Mouse (Mus musculus): ENCODE data around the gene Hscb. TPM values are rescaled to one million over a fixed set of nuclear protein-coding genes. Genes with fewer than 3 reads are reported as not detected.
"Not testable (repeated sequence)": the region's sequence is repeated elsewhere in the genome, so short reads cannot be mapped to it uniquely, and the experiment has no call there.

Gene Hscb
- polyA plus RNA-seq (2014; fragmentation: Nextera tagmentation; extraction: Ambion mirVana), result 8.1 and 8.9 TPM in 2 replicates

GRCm38 (mm10) chr5:110839678-110840365 lies at the start of gene Hscb, which contains the start of gene Chek2:
Hscb (minus strand) TSS chr5:110839777.
Chek2 (plus strand) TSS chr5:110839979.
- Histone ChIP-seq H3K4me2 (ENCODE audit: low read length) (peak within 1 kb of the TSS; percentile 71), H3K27ac (replicated peaks; ENCODE audit: low read depth, low read length) (peak within 1 kb of the TSS; percentile 72), H3K9ac (replicated peaks; ENCODE audit: low read length) (peak within 1 kb of the TSS; percentile 65), H3K4me1 (ENCODE audit: control insufficient read depth, insufficient read depth, low read length) (peaks cover 4% of the 10 kb centered on the region; the same call in 1 of the 2 replicates), H3K9me3 (ENCODE audit: control insufficient read depth, low read length) (no peaks in the 10 kb centered on the region), H3K27me3 (ENCODE audit: control insufficient read depth, insufficient read depth, low read length) (no peaks in the 10 kb centered on the region), H3K4me3 (replicated peaks; ENCODE audit: low read depth, low read length) (peak within 1 kb of the TSS; percentile 71), H3K36me3 (ENCODE audit: control insufficient read depth, insufficient read depth, low read length) (no peaks in the 10 kb centered on the region)
- ATAC-seq (ENCODE audit: low FRiP score, low TSS enrichment) (peak; percentile 97), DNase-seq (peak; percentile 98)
- WGBS, result under 1% methylated on average over 41 of the region's 41 CpGs

GRCm38 (mm10) chr5:110888596-110888995 lies 49.0 kb upstream of the Hscb start:
- 59% methylated on average over 4 of the region's 4 CpGs for WGBS
- no peak overlapping the region for H3K4me2 ChIP-seq (ENCODE audit: low read length)
- no peaks in the 10 kb centered on the region for H3K9me3 ChIP-seq (ENCODE audit: control insufficient read depth, low read length)
- no peak overlapping the region for H3K27ac ChIP-seq (replicated peaks; ENCODE audit: low read depth, low read length)
- no peak for DNase-seq
- no peak overlapping the region for H3K9ac ChIP-seq (replicated peaks; ENCODE audit: low read length)
- no peak for ATAC-seq (ENCODE audit: low FRiP score, low TSS enrichment)
- no peaks in the 10 kb centered on the region for H3K27me3 ChIP-seq (ENCODE audit: control insufficient read depth, insufficient read depth, low read length)
- H3K4me1 ChIP-seq (ENCODE audit: control insufficient read depth, insufficient read depth, low read length), result no peaks in the 10 kb centered on the region
- no peak overlapping the region for H3K4me3 ChIP-seq (replicated peaks; ENCODE audit: low read depth, low read length)
- peaks cover 18% of the 10 kb centered on the region for H3K36me3 ChIP-seq (ENCODE audit: control insufficient read depth, insufficient read depth, low read length)

- under 1% methylated on average over 98 of the region's 101 CpGs for WGBS
- Histone ChIP-seq H3K4me3 (replicated peaks; ENCODE audit: low read depth, low read length) (peak within 1 kb of the TSS; percentile 82), H3K36me3 (ENCODE audit: control insufficient read depth, insufficient read depth, low read length) (no peaks in the 10 kb centered on the region), H3K9ac (replicated peaks; ENCODE audit: low read length) (peak within 1 kb of the TSS; percentile 90), H3K4me2 (ENCODE audit: low read length) (peak within 1 kb of the TSS; percentile 80), H3K27ac (replicated peaks; ENCODE audit: low read depth, low read length) (peak within 1 kb of the TSS; percentile 82), H3K9me3 (ENCODE audit: control insufficient read depth, low read length) (no peaks in the 10 kb centered on the region), H3K27me3 (ENCODE audit: control insufficient read depth, insufficient read depth, low read length) (no peaks in the 10 kb centered on the region), H3K4me1 (ENCODE audit: control insufficient read depth, insufficient read depth, low read length) (peaks cover 12% of the 10 kb centered on the region; the same call in 1 of the 2 replicates)
- DNase-seq (peak; percentile 96), ATAC-seq (ENCODE audit: low FRiP score, low TSS enrichment) (peak; percentile 91)
Observed at GRCm38 (mm10) chr5:110879584-110880374, 40.2 kb upstream of the Hscb start, which contains the start of gene Ttc28. Ttc28 (plus strand) TSS chr5:110879803.

- Histone ChIP-seq H3K27me3 (ENCODE audit: control insufficient read depth, insufficient read depth, low read length) (no peaks in the 10 kb centered on the region), H3K4me1 (ENCODE audit: control insufficient read depth, insufficient read depth, low read length) (peaks cover 12% of the 10 kb centered on the region; the same call in 1 of the 2 replicates), H3K27ac (replicated peaks; ENCODE audit: low read depth, low read length) (peak overlapping the region; percentile 82), H3K4me2 (ENCODE audit: low read length) (peak overlapping the region; percentile 80), H3K36me3 (ENCODE audit: control insufficient read depth, insufficient read depth, low read length) (no peaks in the 10 kb centered on the region), H3K9me3 (ENCODE audit: control insufficient read depth, low read length) (no peaks in the 10 kb centered on the region), H3K9ac (replicated peaks; ENCODE audit: low read length) (peak overlapping the region; percentile 90), H3K4me3 (replicated peaks; ENCODE audit: low read depth, low read length) (peak overlapping the region; percentile 82)
- WGBS, result 63% methylated on average over 7 of the region's 7 CpGs
- DNase-seq (no peak), ATAC-seq (ENCODE audit: low FRiP score, low TSS enrichment) (no peak)
Observed at GRCm38 (mm10) chr5:110879042-110879441, 39.5 kb upstream of the Hscb start.

- not testable (repeated sequence) for ATAC-seq (ENCODE audit: low FRiP score, low TSS enrichment); H3K4me3 ChIP-seq (replicated peaks; ENCODE audit: low read depth, low read length); H3K9ac ChIP-seq (replicated peaks; ENCODE audit: low read length); H3K27me3 ChIP-seq (ENCODE audit: control insufficient read depth, insufficient read depth, low read length); DNase-seq; H3K4me2 ChIP-seq (ENCODE audit: low read length); H3K36me3 ChIP-seq (ENCODE audit: control insufficient read depth, insufficient read depth, low read length); H3K9me3 ChIP-seq (ENCODE audit: control insufficient read depth, low read length); H3K27ac ChIP-seq (replicated peaks; ENCODE audit: low read depth, low read length)
- 97% methylated on average over 1 of the region's 1 CpGs for WGBS
- peaks cover 13% of the 10 kb centered on the region; the same call in 1 of the 2 replicates for H3K4me1 ChIP-seq (ENCODE audit: control insufficient read depth, insufficient read depth, low read length)
Observed at GRCm38 (mm10) chr5:110878526-110878925, 38.9 kb upstream of the Hscb start.

- peaks cover 20% of the 10 kb centered on the region for H3K4me1 ChIP-seq (ENCODE audit: control insufficient read depth, insufficient read depth, low read length)
- ATAC-seq (ENCODE audit: low FRiP score, low TSS enrichment), result no peak
- no peaks in the 10 kb centered on the region for H3K9me3 ChIP-seq (ENCODE audit: control insufficient read depth, low read length)
- 66% methylated on average over 5 of the region's 5 CpGs for WGBS
- H3K27ac ChIP-seq (replicated peaks; ENCODE audit: low read depth, low read length), result no peak overlapping the region
- no peak overlapping the region for H3K4me3 ChIP-seq (replicated peaks; ENCODE audit: low read depth, low read length)
- H3K27me3 ChIP-seq (ENCODE audit: control insufficient read depth, insufficient read depth, low read length), result no peaks in the 10 kb centered on the region
- no peaks in the 10 kb centered on the region for H3K36me3 ChIP-seq (ENCODE audit: control insufficient read depth, insufficient read depth, low read length)
- H3K9ac ChIP-seq (replicated peaks; ENCODE audit: low read length), result no peak overlapping the region
- H3K4me2 ChIP-seq (ENCODE audit: low read length), result no peak overlapping the region
- no peak for DNase-seq
Observed at GRCm38 (mm10) chr5:110877666-110878505, 38.3 kb upstream of the Hscb start.

GRCm38 (mm10) chr5:110875286-110875685 lies 35.7 kb upstream of the Hscb start:
- 97% methylated on average over 1 of the region's 1 CpGs for WGBS
- H3K4me3 ChIP-seq (replicated peaks; ENCODE audit: low read depth, low read length), result no peak overlapping the region
- H3K36me3 ChIP-seq (ENCODE audit: control insufficient read depth, insufficient read depth, low read length), result no peaks in the 10 kb centered on the region

GRCm38 (mm10) chr5:110874711-110875110 lies 35.1 kb upstream of the Hscb start:
- H3K9me3 ChIP-seq (ENCODE audit: control insufficient read depth, low read length), result no peaks in the 10 kb centered on the region
- DNase-seq, result peak; percentile 75

More at GRCm38 (mm10) chr5:110875286-110875685, 35.7 kb upstream of the Hscb start:
- Histone ChIP-seq H3K4me1 (ENCODE audit: control insufficient read depth, insufficient read depth, low read length) (peaks cover 19% of the 10 kb centered on the region), H3K27ac (replicated peaks; ENCODE audit: low read depth, low read length) (no peak overlapping the region), H3K9ac (replicated peaks; ENCODE audit: low read length) (no peak overlapping the region), H3K9me3 (ENCODE audit: control insufficient read depth, low read length) (no peaks in the 10 kb centered on the region), H3K27me3 (ENCODE audit: control insufficient read depth, insufficient read depth, low read length) (no peaks in the 10 kb centered on the region), H3K4me2 (ENCODE audit: low read length) (no peak overlapping the region)
- DNase-seq (no peak), ATAC-seq (ENCODE audit: low FRiP score, low TSS enrichment) (no peak)

More at GRCm38 (mm10) chr5:110874711-110875110, 35.1 kb upstream of the Hscb start:
- no peak overlapping the region for H3K4me3 ChIP-seq (replicated peaks; ENCODE audit: low read depth, low read length)
- no peak for ATAC-seq (ENCODE audit: low FRiP score, low TSS enrichment)
- no peak overlapping the region for H3K9ac ChIP-seq (replicated peaks; ENCODE audit: low read length)
- no peaks in the 10 kb centered on the region for H3K36me3 ChIP-seq (ENCODE audit: control insufficient read depth, insufficient read depth, low read length)
- peaks cover 17% of the 10 kb centered on the region; the same call in 1 of the 2 replicates for H3K4me1 ChIP-seq (ENCODE audit: control insufficient read depth, insufficient read depth, low read length)
- H3K4me2 ChIP-seq (ENCODE audit: low read length), result no peak overlapping the region
- no peak overlapping the region for H3K27ac ChIP-seq (replicated peaks; ENCODE audit: low read depth, low read length)
- H3K27me3 ChIP-seq (ENCODE audit: control insufficient read depth, insufficient read depth, low read length), result no peaks in the 10 kb centered on the region

Data from midbrain, embryonic 14.5 days (tissue).